Mouse (Mus musculus) small intestine, adult 2 months (tissue): ENCODE data around the gene Pdxdc1.

ENCODE experiments used
- CTCF ChIP-seq: fragments of 200-500 bp; IDR thresholded peaks from 2 replicates; pipeline ENCODE4 v1.5.1; 2012; ENCODE audit warnings: low read depth, mild to moderate bottlenecking, control low read depth, inconsistent platforms, low read length, moderate library complexity, mixed read lengths; ENCODE audit not compliant: insufficient replicate concordance, insufficient read length; ENCODE audit errors: extremely low read depth
- POLR2A ChIP-seq: fragments of 200-500 bp; IDR thresholded peaks from 2 replicates; pipeline ENCODE4 v1.6.1; 2012; ENCODE audit warnings: low read depth, mild to moderate bottlenecking, control low read depth, inconsistent platforms, low read length, moderate library complexity

DNA sequence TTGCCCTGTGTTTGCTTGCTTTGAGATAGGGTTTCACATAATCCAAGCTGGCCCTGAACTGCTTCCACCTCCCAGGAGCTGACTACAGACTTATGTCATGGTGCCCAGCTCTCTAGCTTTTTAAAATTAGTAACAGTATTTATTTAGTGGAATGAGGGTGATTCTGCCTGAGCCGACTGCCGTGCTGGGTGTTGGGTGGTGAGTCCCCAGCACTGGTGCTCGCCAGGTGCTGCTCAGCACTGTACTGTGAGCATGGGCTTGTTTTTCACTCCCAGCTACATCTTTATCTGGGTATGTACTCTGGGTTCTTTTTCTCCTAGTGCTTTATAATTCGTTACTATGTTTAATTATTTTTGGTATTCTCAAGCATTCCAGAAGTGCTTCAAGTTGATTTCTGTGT lies 42.2 kb upstream of the Pdxdc1 start:
- TF ChIP-seq POLR2A (no peak), CTCF (no peak)
